21 mouse cellular contexts compared by ENCODE assay signal in the genomic region with DNA sequence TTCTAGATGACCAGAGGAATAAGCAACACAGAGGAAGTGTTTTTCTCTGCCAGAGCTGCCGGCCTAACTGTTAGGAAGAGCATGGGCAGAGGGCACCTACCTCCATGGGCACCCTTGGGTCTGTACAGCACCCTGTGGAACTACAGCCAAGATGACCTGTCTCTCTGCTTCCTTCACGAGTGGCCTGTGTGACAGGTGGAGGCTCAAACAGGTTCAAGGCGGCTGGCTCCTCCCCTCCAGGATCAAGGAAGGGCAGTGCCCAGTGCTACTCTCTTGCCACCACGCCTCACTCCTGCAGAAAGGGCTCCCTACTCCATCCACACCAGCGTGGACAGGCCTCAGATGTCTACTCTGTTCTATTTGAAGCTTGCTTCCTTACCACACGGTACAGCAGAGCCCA. TPM values are rescaled to one million over a fixed set of nuclear protein-coding genes. Genes with fewer than 3 reads are reported as not detected.
DNase-seq lines count a peak whose midpoint lies in the region; ATAC-seq and TF ChIP-seq lines count a peak whose summit lies in the region.
"Had no signal": no experiment of that assay in that cellular context is flagged by ENCODE, and none has a peak within 500 bp of the region (broad histone marks: within the 10 kb centered on the region; RNA-seq: fewer than 3 reads in every experiment).

No protein-coding gene starts in this region.

- H3K27ac ChIP-seq in liver, adult 2 months (replicated peaks; ENCODE audit: insufficient read depth, low read depth, low read length) = no peak overlapping the region
- H3K27ac ChIP-seq in liver, embryonic 11.5 days (ENCODE audit: low read depth, low read length) = no peak overlapping the region
- no peak overlapping the region for H3K27ac ChIP-seq in neural tube, embryonic 14.5 days (ENCODE audit: low read depth, low read length)
- peak overlapping the region; percentile 94 for H3K27ac ChIP-seq in small intestine, adult 2 months (ENCODE audit: insufficient read depth, low read depth, low read length)
- H3K27ac ChIP-seq: embryonic facial prominence, embryonic 15.5 days; forebrain, embryonic 10.5 days; heart, adult 2 months; heart, embryonic 15.5 days; hindbrain, embryonic 13.5 days had no signal

- peaks cover 14% of the 10 kb centered on the region; the same call in 1 of the 2 replicates for H3K79me2 ChIP-seq in liver, adult 2 months (ENCODE audit: control insufficient read depth, insufficient read depth, low read length)

- no peak overlapping the region for H3K4me3 ChIP-seq in liver, adult 2 months (ENCODE audit: insufficient read depth, low read depth, low read length)
- no peak overlapping the region for H3K4me3 ChIP-seq in liver, embryonic 11.5 days (ENCODE audit: low read depth, low read length)
- no peak overlapping the region for H3K4me3 ChIP-seq in neural tube, embryonic 14.5 days (ENCODE audit: low read depth, low read length)
- peak overlapping the region; percentile 62 for H3K4me3 ChIP-seq in small intestine, adult 2 months (ENCODE audit: low read depth, low read length)
- H3K4me3 ChIP-seq: embryonic facial prominence, embryonic 15.5 days; erythroblast, embryonic 14.5 days; forebrain, embryonic 10.5 days; heart, adult 2 months; heart, embryonic 15.5 days; hindbrain, embryonic 13.5 days had no signal

- H3K4me2 ChIP-seq in liver, embryonic 11.5 days = no peak overlapping the region
- H3K4me2 ChIP-seq in neural tube, embryonic 14.5 days (ENCODE audit: low read depth, low read length) = no peak overlapping the region
- H3K4me2 ChIP-seq: embryonic facial prominence, embryonic 15.5 days; heart, embryonic 11.5 days; heart, embryonic 15.5 days; hindbrain, embryonic 13.5 days had no signal

- DNase-seq in liver, adult 2 months (ENCODE audit: extremely low read depth, low read depth, low spot score) = no peak
- no peak for DNase-seq in liver, embryonic 11.5 days (ENCODE audit: low spot score)
- no peak for DNase-seq in neural tube, embryonic 10.5 days (ENCODE audit: extremely low spot score, low spot score)
- no peak for DNase-seq in frontal cortex, postnatal 10 days (ENCODE audit: low spot score in 2 of 2)
- DNase-seq in heart, adult 18-20 months = no peak
- DNase-seq: adrenal gland, adult 2 months; adrenal gland, postnatal 25 days; cerebellum, adult 18-20 months; embryo, embryonic 11 days; heart, adult 2 months had no signal

- H3K9me3 ChIP-seq in liver, embryonic 11.5 days (ENCODE audit: control insufficient read depth, low read length) = no peaks in the 10 kb centered on the region
- no peaks in the 10 kb centered on the region for H3K9me3 ChIP-seq in neural tube, embryonic 14.5 days (ENCODE audit: control insufficient read depth, low read length)
- H3K9me3 ChIP-seq: embryonic facial prominence, embryonic 15.5 days; forebrain, embryonic 10.5 days; heart, embryonic 15.5 days; hindbrain, embryonic 13.5 days had no signal

- peaks cover 12% of the 10 kb centered on the region for H3K4me1 ChIP-seq in liver, adult 2 months (ENCODE audit: control insufficient read depth, insufficient read depth, low read length)
- peaks cover 9% of the 10 kb centered on the region for H3K4me1 ChIP-seq in liver, embryonic 11.5 days (replicated peaks; ENCODE audit: control insufficient read depth, insufficient read depth, low read length)
- peaks cover 14% of the 10 kb centered on the region for H3K4me1 ChIP-seq in neural tube, embryonic 14.5 days (ENCODE audit: control insufficient read depth, insufficient read depth, low read length)
- H3K4me1 ChIP-seq in small intestine, adult 2 months (ENCODE audit: control insufficient read depth, insufficient read depth, insufficient read length, low read length) = peaks cover 53% of the 10 kb centered on the region

- peak overlapping the region; percentile 1; the same call in 1 of the 2 replicates for H3K9ac ChIP-seq in liver, adult 2 months (ENCODE audit: low read depth, low read length)
- no peak overlapping the region for H3K9ac ChIP-seq in liver, embryonic 11.5 days (ENCODE audit: low read depth, low read length)
- 0 out of 2 replicates have a peak overlapping the region, but pooled peaks have one; percentile 7 for H3K9ac ChIP-seq in neural tube, embryonic 14.5 days (replicated peaks; ENCODE audit: low read depth, low read length)
- H3K9ac ChIP-seq: embryonic facial prominence, embryonic 15.5 days; heart, embryonic 15.5 days had no signal

- no peak for TF ChIP-seq CTCF in liver, adult 2 months (IDR thresholded peaks at IDR 0.05; ENCODE audit: low read depth, low read length)
- no peak for TF ChIP-seq CTCF in small intestine, adult 2 months (IDR thresholded peaks at IDR 0.05; ENCODE audit: extremely low read depth, insufficient read length, insufficient replicate concordance, low read depth, low read length)

- WGBS in liver, adult 2 months = 92% methylated on average over 6 of the region's 6 CpGs
- 82% methylated on average over 6 of the region's 6 CpGs for WGBS in liver, embryonic 11.5 days
- 88% methylated on average over 6 of the region's 6 CpGs for WGBS in neural tube, embryonic 14.5 days
- WGBS in small intestine, adult 2 months = 32% methylated on average over 6 of the region's 6 CpGs

- no peaks in the 10 kb centered on the region for H3K27me3 ChIP-seq in liver, adult 2 months (ENCODE audit: control insufficient read depth, insufficient read depth, low read length)
- no peaks in the 10 kb centered on the region for H3K27me3 ChIP-seq in liver, embryonic 11.5 days (replicated peaks; ENCODE audit: control insufficient read depth, insufficient read depth, low read length)
- H3K27me3 ChIP-seq in neural tube, embryonic 14.5 days (ENCODE audit: control insufficient read depth, insufficient read depth, low read length) = no peaks in the 10 kb centered on the region
- H3K27me3 ChIP-seq in small intestine, adult 2 months (ENCODE audit: control insufficient read depth, insufficient read depth, low read length) = no peaks in the 10 kb centered on the region
- H3K27me3 ChIP-seq: embryonic facial prominence, embryonic 15.5 days; heart, embryonic 15.5 days; hindbrain, embryonic 13.5 days had no signal

- ATAC-seq in liver, embryonic 11.5 days (replicated peaks; ENCODE audit: low FRiP score) = no peak
- no peak for ATAC-seq in neural tube, embryonic 14.5 days (ENCODE audit: low read depth)
- ATAC-seq: forebrain, embryonic 14.5 days had no signal

- H3K36me3 ChIP-seq in liver, adult 2 months (ENCODE audit: control insufficient read depth, insufficient read depth, low read length) = peaks cover 4% of the 10 kb centered on the region; the same call in 1 of the 2 replicates
- peaks cover 11% of the 10 kb centered on the region for H3K36me3 ChIP-seq in liver, embryonic 11.5 days (ENCODE audit: control insufficient read depth, insufficient read depth, low read length)
- peaks cover 5% of the 10 kb centered on the region; the same call in 1 of the 2 replicates for H3K36me3 ChIP-seq in neural tube, embryonic 14.5 days (ENCODE audit: control insufficient read depth, insufficient read depth, low read length)
- H3K36me3 ChIP-seq in small intestine, adult 2 months (ENCODE audit: control insufficient read depth, insufficient read depth, low read length) = peaks cover 10% of the 10 kb centered on the region

- no peak for TF ChIP-seq POLR2A in liver, adult 2 months (IDR thresholded peaks at IDR 0.05; ENCODE audit: extremely low read depth, insufficient read depth, low read length)
- peak; percentile 87 for TF ChIP-seq POLR2A in small intestine, adult 2 months (IDR thresholded peaks at IDR 0.05; ENCODE audit: low read depth, low read length)

RNA-seq across cellular contexts. Expression of a gene that starts 3.3 kb away (rescaled TPM):
- total RNA-seq in liver, adult 2 months (2014; rRNA removed) = 11.4 and 16.4 TPM in 2 replicates
- polyA plus RNA-seq in liver, adult 2 months (2012; rRNA removed) = 23.0 and 25.7 TPM in 2 replicates
- 21.1 and 21.6 TPM in 2 replicates for polyA plus RNA-seq in liver, embryonic 11.5 days (2014; fragmentation: Nextera tagmentation; extraction: Ambion mirVana)
- polyA plus RNA-seq in neural tube, embryonic 14.5 days (2014; fragmentation: Nextera tagmentation; extraction: Ambion mirVana) = 21.2 and 27.0 TPM in 2 replicates
- polyA plus RNA-seq in small intestine, adult 2 months (2012; rRNA removed) = 73.6 and 158 TPM in 2 replicates
- total RNA-seq in heart, adult 18-20 months (2021) = 10 to 100 TPM; 17.5 to 18.6 TPM

RNA-seq across cellular contexts. Expression of a gene that starts 12.4 kb away (rescaled TPM):
- total RNA-seq in liver, adult 2 months (2014; rRNA removed) = 6.6 and 9.9 TPM in 2 replicates
- polyA plus RNA-seq in liver, adult 2 months (2012; rRNA removed) = 8.1 and 9.2 TPM in 2 replicates
- 4.6 and 5.0 TPM in 2 replicates for polyA plus RNA-seq in liver, embryonic 11.5 days (2014; fragmentation: Nextera tagmentation; extraction: Ambion mirVana)
- 3.3 and 6.2 TPM in 2 replicates for polyA plus RNA-seq in neural tube, embryonic 14.5 days (2014; fragmentation: Nextera tagmentation; extraction: Ambion mirVana)
- 3.3 and 4.3 TPM in 2 replicates for polyA plus RNA-seq in small intestine, adult 2 months (2012; rRNA removed)
- 10 to 100 TPM; 13.4 to 16.4 TPM for total RNA-seq in heart, adult 18-20 months (2021)
- total RNA-seq: common myeloid progenitor, adult 5-6 weeks; hematopoietic stem cell, adult 5-6 weeks had no signal
- polyA plus RNA-seq: erythroblast, embryonic 14.5 days had no signal

RNA-seq across cellular contexts. Expression of a gene that starts 13.7 kb away (rescaled TPM):
- total RNA-seq in liver, adult 2 months (2014; rRNA removed) = 20.2 and 23.9 TPM in 2 replicates
- polyA plus RNA-seq in liver, adult 2 months (2012; rRNA removed) = 136 and 216 TPM in 2 replicates
- polyA plus RNA-seq in liver, embryonic 11.5 days (2014; fragmentation: Nextera tagmentation; extraction: Ambion mirVana) = 23.3 and 27.8 TPM in 2 replicates
- polyA plus RNA-seq in neural tube, embryonic 14.5 days (2014; fragmentation: Nextera tagmentation; extraction: Ambion mirVana) = 1.9 and 4.0 TPM in 2 replicates
- polyA plus RNA-seq in small intestine, adult 2 months (2012; rRNA removed) = 372 and 739 TPM in 2 replicates
- 10 to 100 TPM; 19.6 to 34.9 TPM for total RNA-seq in heart, adult 18-20 months (2021)
